8 mouse cellular contexts compared by ENCODE assay signal in genomic region chr4:150853680-150854461, GRCm38 (mm10). TPM values are rescaled to one million over a fixed set of nuclear protein-coding genes. Genes with fewer than 3 reads are reported as not detected.
DNase-seq lines count a peak whose midpoint lies in the region; ATAC-seq and TF ChIP-seq lines count a peak whose summit lies in the region.

Gene Errfi1 (plus strand): TSS chr4:150853919.

- no peaks in the 10 kb centered on the region for H3K9me3 ChIP-seq in limb, embryonic 15.5 days

- H3K27me3 ChIP-seq in limb, embryonic 15.5 days = no peaks in the 10 kb centered on the region
- no peaks in the 10 kb centered on the region for H3K27me3 ChIP-seq in myocyte (ENCODE audit: control insufficient read depth, insufficient read depth, insufficient read length)

- peaks cover 16% of the 10 kb centered on the region for H3K4me1 ChIP-seq in limb, embryonic 15.5 days

- peak within 1 kb of the TSS; percentile 71 for H3K4me3 ChIP-seq in limb, embryonic 15.5 days
- H3K4me3 ChIP-seq in myocyte = peak within 1 kb of the TSS; percentile 52

- peaks cover 37% of the 10 kb centered on the region for H3K79me2 ChIP-seq in myocyte (ENCODE audit: control insufficient read depth, insufficient read depth)

- H3K36me3 ChIP-seq in limb, embryonic 15.5 days = no peaks in the 10 kb centered on the region
- no peaks in the 10 kb centered on the region for H3K36me3 ChIP-seq in myocyte (ENCODE audit: control insufficient read depth, insufficient read depth)

- peak within 1 kb of the TSS; percentile 96; the same call in 1 of the 2 replicates for H3K27ac ChIP-seq in limb, embryonic 15.5 days

- H3ac ChIP-seq in myocyte (ENCODE audit: control insufficient read depth, insufficient read length) = peak within 1 kb of the TSS; percentile 86

- peak within 1 kb of the TSS; percentile 77 for H3K4me2 ChIP-seq in limb, embryonic 15.5 days
- peak within 1 kb of the TSS; percentile 86 for H3K4me2 ChIP-seq in myocyte (ENCODE audit: low read depth)

- WGBS in limb, embryonic 15.5 days = 53% methylated on average over 13 of the region's 13 CpGs

- peak within 1 kb of the TSS; percentile 47 for H3K9ac ChIP-seq in limb, embryonic 15.5 days

- no peak for DNase-seq in frontal cortex, adult 2 months (ENCODE audit: extremely low spot score in 1 of 2, low spot score in 1 of 2)
- DNase-seq in cerebellum, adult 8-10 months = peak; percentile 26
- no peak for DNase-seq in gastrocnemius, postnatal 4 days (ENCODE audit: low spot score in 2 of 2)
- DNase-seq in kidney, adult 11 months = peak; percentile 95
- DNase-seq in adipocyte (ENCODE audit: low spot score) = no peak

- TF ChIP-seq POLR2A in myocyte (IDR thresholded peaks at IDR 0.05; ENCODE audit: insufficient read length, low read depth) = no peak

- no peak for ATAC-seq in frontal cortex, adult (ENCODE audit: low TSS enrichment)
- no peak for ATAC-seq in limb, embryonic 15.5 days (ENCODE audit: insufficient number of reproducible peaks, low FRiP score, low TSS enrichment, low read depth)

TF ChIP-seq in myocyte, 11 proteins besides CTCF, POLR2A, EP300 and RAD21:
- no peak for TF ChIP-seq REST (IDR thresholded peaks at IDR 0.05; ENCODE audit: insufficient read depth, insufficient read length)
- TF ChIP-seq MYOG (IDR thresholded peaks at IDR 0.05; ENCODE audit: control insufficient read depth in 1 of 3, insufficient read depth in 1 of 3, insufficient read length in 2 of 3, low read depth in 2 of 3) = no peak
- TF ChIP-seq SRF (IDR thresholded peaks at IDR 0.05; ENCODE audit: control insufficient read depth, insufficient read length, low read depth) = no peak

RNA-seq across cellular contexts. Expression of gene Errfi1, which starts in this region (rescaled TPM):
- polyA plus RNA-seq in frontal cortex, adult 2 months (2012; rRNA removed) = 21.6 and 22.3 TPM in 2 replicates
- 10 to 100 TPM; 18.8 to 22.8 TPM for total RNA-seq in gastrocnemius, postnatal 4 days (2021)
- polyA plus RNA-seq in limb, embryonic 15.5 days (2015; fragmentation: Nextera tagmentation; extraction: Ambion mirVana) = 29.4 and 31.4 TPM in 2 replicates
- 18.9 TPM for polyA plus RNA-seq in myocyte (2012; fragmentation: generic; extraction: Trizol)

Comparison
In these comparisons a context has a peak if more than half of its experiments do, and no peak if none do; other contexts are left out.
1. DNase-seq: peak in cerebellum, adult 8-10 months (single experiment) and kidney, adult 11 months (single experiment); none in frontal cortex, adult 2 months (0 of 2), gastrocnemius, postnatal 4 days (0 of 2) and adipocyte (single experiment).